Mouse (Mus musculus) adrenal gland, adult 18-20 months (tissue): Measurements from ENCODE around the gene Acer3. TPM values are rescaled to one million over a fixed set of nuclear protein-coding genes. Genes with fewer than 3 reads are reported as not detected.

Experiments
- DNase-seq, 2 experiments: peaks; one replicate each; pipeline ENCODE4 v3.0.0; 2021 to 2022; ENCODE audit warnings: low spot score in 2 of 2
- total RNA-seq, 2 experiments: library from RNA; stranded (reverse); gene quantifications; 1 replicate in 1 of 2; 2 replicates in 1 of 2; pipeline ENCODE4 v1.2.3; 2021

Gene Acer3
- total RNA-seq, 2 experiments from 2014 or later: 11.7 to 12.9 TPM

DNA sequence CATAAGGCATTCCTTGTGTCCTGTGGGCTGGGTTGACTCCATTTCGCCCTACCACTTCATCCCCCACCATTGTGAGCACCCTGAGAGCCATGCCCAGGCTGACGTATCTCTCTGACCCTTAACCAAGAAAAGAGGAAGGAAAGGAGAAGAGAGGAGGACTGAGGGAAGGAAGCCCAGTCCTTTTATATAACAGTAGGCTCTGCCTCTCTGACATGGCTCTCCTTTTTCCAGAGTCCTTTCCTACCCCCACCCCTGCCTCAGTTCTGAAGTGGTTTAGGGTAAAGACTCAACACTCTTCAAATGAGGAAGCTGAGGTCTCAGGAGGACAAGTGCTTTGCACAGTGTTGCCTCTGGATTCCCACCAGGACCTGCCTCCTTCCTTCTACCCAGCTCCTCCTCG is 13.0 kb upstream of the Acer3 start:
- no peak for DNase-seq

DNA sequence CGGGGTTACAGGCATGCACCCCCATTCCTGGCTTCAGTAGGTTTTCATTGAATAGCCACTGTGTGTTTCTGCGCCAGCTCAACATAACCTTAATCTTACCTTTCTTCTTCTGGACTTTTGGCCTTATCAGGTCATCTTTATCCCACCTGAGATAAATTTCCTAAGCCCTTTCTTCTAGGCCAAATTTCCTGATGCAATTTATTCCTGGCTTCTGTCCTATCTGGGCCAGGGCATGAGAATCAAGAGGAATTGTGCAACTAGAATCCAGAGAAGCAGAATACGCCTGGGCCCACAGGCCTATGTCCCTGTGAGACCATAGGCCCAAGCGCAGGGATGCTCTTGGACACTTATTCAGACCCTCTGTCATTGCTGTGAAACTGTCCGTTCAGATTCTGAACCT is 12.5 kb upstream of the Acer3 start:
- DNase-seq: no peak

DNA sequence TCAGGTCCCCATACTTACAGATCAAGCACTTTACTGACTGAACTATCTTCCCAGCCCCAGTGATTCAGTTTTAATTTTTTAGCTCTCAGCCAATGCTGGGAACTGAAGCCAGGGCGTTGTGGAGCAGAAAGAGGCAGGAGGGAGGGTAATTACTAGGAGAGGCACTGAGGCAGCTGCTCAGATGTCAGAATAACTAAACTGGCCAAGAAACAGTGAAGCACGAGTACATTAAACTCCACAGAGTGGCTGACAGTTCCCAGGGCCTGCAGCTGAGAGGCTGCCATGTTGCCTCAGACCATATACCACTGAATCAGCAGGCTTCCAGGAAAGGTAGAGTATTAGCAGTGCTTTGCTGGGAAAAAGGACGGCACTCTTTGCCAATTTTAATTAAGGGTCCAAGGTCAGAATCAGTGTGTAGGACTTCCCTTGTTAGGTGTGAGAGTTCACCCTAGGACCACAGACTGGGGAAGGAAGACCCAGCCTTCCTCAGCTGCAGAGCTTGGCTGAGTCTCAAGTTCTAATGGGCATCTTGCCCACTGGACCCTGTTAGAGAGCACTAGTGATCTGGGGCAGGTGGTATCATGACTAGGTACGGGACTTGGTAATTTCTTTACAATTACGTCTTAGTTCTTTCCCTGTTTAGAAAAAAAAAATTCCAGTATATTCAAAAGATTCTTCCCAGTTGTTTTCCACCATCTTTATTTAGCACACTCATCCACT is 11.8 kb upstream of the Acer3 start:
- no peak for DNase-seq

DNA sequence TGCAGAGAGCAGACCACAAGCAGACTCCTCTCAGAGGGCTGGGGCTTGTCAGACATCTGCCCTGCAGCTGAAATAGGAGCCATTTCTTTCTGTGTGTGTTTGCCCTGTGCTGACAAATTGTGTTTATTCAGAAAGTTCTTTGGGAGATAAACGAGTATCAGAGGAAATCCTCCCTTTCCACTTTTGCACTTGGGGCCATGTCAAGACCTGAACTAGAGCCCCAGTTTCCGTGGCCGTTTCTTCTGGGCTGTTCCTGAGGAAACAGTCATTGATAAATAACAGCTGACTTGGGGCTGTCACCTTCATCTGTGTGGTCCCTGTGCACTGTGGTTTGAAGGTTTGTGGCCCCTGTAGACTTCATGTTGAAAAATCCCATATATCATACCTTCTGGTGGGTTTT is 10.9 kb upstream of the Acer3 start:
- no peak for DNase-seq

DNA sequence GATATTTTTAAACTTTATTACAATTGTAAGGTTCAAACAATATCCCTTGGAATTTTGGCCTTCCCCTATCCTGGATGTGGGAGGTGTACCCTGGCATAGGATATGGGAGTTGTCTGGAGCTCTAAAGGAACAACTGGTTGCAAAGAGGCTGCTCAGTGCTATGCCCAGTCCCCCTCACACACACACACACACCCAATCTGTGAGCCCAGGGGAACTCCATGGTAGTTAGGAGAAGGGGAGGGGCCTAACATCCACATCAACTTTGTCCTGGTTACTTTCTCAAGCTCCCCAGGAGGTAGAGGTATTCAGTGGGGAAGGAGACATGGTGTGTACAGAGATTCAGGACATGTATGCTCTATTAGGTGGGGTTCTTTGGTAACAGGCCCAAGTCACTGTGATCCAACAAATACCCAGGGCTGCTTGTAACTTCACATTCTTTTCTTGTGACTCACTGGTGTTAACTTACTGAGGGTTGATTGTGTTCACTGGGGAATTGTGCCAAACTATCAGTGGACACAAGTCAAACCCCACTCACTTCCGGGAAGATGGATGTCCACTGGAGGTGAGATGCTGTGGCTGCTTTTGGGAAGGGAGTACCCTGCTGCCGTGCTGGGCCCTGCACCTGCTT is 9.5 kb upstream of the Acer3 start:
- DNase-seq: no peak

DNA sequence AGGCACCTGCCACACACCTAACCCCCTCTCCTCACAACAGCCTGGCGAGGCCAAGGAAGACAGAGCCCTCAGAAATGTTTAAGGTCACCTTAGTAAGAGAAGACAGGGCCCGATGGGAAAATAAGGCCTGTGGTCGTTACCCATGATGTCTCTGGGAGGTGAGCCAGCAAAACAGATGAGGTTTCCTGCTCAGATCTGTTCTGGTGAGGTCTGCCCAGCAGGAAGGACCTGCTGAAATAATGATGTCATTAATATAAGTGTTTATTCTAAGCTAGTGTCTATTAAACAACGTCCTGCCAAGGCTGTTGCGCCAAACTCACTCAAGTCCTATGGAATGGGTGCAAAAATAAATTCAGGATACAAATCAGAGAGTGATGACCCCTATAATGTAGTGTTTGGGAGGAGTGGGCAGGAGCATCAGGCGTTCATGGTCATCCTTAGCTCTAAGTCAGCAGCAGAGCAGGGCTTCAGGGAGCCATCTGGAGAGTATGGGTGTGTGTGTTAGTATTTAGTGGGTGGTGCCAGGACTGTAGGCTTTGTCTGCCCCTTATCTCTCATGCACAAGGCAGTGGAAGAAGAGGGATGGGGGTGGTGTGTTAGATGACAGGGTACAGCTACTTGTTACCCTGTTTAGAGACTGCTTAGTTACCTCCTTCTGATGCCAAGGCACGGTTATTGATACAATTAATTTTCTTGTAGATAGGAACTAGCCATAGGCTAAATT is 8.8 kb upstream of the Acer3 start:
- no peak for DNase-seq

DNA sequence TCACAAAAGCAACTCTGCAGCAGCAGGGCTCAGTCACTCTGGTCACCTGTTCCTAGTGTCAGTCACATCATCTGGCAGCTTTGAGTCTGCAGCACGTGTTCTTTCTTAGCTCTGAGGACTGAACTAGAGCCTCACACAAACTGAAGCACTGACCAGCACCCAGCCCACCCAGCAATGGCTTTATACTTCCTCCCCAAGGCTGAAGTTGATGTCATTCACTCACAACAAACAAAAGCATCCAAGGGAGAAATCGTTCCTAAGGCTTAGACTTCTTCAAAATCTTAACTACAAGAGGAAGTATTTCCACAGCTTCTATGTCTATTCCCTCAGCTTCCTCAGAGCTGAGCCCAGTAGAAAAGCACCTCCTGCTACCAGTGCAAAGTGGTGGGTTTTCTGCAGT is 7.3 kb upstream of the Acer3 start:
- DNase-seq: no peak

DNA sequence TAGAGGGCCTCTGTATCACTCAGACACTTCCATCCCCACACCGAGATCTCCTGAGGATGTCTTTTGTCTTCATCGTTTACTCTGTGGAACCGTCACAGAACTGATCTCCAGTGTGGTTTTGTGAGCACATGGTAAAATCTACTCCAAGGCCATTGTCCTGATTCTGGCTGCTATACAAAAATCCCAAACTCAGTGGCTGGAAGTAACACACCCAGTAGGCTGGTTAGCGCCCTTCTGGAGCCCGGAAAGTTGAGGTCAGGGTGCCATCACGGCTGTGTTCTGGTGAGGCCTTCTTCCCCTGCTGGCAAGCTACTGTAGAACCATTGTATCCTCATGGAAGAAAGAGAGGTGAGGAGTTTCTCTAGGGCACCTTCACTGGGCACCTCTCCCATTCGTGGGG is 5.0 kb upstream of the Acer3 start:
- no peak for DNase-seq

DNA sequence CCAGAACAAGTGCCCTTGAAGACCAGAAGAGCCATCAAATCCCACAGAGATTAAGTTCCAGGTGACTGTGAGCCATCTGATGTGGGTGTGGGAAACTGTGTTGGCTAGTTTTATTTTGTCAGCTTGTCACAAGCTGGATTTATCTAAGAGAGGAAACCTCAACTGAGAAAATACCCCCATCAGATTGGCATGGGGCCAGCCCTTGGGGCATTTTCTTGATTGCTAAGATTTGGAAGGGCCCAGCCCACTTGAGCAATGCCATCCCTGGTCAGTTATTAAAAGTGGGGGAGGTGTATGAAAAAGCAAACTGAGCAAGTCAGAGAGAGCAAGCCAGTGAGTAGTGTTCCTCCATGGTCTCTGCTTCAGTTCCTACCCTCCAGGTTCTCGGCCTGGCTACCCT is 3.2 kb upstream of the Acer3 start:
- no peak for DNase-seq

DNA sequence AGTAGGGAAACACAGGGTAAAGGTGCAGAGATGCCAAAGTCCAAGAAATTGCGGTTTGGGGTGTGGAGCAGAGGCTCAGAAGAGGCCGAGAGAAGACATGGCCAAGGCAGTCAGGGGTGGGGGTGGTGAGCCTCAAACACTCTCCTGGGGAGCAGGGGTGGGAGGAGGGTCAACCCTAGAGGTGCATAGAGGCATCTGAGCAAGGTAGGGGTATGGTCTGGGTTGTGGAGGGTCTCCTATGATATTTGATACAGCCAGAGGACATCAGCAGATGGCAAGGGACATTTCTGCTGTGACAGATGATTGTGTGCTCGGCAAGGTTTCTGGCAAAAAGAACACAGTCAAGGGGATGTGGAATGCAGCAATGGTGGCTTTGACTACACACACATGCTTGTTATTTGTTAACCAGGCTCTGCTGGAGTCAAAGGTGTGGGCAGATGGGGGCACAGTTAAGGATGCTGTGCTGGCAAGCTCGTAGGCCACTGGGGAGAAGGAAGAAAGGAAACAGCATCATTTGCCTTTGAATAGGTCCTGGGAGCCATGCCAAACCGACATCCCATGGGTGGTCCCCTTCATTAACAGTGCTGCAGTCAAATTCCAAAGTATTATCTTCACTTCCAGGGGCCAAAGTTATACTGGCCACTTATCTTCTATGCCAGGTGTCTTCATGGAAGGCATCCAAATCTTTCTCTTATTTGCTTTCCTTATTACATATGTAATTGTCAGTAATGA is 2.4 kb upstream of the Acer3 start:
- no peak for DNase-seq

DNA sequence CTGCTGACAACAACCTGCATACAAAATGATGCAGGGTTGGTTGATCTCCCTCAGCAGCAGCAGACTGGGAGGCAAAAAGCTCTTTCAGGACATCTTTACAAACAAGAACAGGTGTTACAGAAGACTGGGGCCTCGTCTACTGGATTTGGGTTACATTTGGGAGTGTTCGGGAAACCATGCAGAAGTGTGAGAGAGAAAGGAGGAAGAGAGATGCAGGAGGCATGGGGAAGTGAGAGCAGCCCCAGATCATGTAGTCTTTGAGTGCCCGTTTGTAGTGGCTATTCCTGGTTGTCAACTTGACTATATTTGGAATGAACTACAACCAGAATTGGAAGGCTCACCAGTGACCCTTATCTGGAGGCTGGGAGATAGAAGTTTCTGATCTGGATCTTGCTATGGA is 1.4 kb upstream of the Acer3 start:
- no peak for DNase-seq

DNA sequence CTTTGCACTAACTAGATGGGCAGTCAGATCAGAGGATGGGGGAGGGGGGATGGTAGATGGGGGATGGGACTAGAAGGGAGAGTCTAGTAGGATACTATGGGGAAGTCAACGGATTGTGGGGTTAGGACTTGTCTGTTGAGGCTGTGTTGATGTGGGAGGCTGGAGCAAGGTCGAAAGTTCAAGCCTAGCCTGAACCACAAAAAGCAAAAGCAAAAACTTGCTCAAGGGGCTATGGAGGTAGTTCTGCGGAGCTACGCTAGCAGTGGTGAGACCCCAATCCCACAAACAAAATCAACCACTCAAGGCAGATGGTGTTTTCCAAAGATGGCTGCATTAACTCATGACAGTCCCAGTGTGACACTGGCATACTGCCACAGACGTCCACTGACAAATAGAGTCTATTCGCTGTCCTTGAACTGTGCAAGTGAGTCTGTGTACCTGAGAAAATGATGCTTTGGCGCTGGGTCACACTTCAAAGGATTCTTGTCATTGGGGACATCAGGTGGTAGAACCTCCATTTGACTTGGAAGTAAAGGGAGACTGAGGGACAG is 927 bp downstream of the Acer3 start:
- DNase-seq: no peak

DNA sequence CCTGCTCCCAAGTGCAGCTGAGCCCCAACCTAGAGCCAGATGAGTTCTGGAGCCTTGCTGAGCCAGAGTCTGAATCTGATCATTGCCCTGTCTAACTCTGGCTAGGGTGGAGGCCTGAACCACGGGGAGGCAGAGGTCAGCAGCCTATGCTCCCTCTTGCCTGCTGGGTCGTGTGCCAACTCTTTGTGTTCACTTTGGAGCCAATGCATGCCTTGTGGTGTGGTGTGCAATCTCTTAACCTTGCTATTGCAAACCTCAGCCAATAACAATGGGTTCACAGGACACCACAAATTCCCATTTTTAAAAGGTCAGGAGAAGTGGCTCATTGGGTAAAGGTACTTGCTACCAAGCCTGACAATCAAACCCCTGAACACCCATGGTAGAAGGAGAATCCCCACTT is 4.4 kb downstream of the Acer3 start:
- no peak for DNase-seq

DNA sequence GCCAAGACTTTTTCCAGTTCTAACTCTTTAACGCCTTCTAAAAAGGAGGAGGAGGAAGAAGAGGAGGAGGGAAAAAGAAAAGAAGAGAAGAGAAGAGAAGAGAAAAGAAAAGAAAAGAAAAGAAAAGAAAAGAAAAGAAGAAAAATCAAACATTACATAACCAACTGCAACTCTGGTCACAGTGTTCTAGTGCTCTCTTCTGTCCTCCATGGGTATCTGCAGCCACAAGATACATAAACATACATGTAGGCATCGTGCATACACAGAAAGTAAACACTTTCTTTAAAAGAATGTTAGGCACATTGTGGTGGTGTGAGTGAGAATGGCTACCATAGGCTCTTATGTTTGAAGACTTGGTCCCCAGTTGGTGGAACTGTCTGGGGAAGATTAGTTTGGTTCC is 5.9 kb downstream of the Acer3 start:
- DNase-seq: no peak

DNA sequence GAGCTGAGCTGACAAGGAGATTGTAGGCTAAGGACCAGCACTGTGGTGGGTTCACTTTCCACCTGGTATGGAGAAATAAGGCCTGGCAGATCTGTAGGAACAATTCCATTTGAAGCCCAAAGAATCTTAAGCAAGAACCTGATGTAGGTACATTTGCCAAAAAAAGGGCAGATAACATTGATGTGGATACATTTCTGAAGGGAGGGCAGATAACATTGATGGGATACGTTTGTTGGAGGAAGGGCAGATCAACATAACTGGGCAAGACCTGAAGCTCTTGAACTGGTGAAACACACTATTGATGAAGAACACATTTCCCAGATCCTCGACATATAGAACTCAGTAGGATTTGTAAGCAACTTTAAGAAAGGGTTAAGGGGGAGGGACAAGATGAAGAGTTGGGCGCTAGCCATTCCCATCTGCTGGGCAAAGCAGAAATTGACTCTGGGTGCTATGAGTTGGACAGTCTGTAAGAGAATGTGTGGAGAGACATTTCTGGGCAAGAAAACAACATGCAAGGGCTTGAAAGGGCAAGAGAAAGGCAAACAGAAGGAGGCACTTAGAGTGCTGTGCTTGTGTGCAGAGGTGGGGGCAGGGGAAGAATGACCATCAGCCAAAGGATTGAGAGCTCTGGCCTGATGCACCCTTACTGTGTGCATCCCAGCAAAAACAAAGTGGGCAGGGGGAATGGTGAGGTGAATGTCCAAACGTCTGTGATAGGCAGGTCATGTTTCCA is 8.7 kb downstream of the Acer3 start:
- DNase-seq: no peak

DNA sequence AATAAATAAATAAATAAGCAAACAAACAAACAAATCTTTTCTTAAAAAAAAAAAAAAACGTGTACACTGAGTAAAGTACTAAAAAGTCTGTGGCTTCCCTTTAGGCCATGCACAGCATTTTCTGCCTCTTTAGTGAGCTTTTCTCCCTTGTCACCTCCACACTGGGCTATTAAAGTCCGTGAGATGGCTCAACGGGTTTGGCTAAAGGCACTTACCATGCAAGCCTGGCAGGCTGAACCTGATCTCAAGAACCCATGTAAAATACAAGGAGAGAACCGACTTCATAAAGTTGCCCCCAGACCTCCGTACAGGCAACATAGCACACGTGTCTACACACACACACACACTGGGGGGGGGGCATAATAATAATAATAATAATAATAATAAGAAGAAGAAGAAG is 10.7 kb downstream of the Acer3 start:
- no peak for DNase-seq

DNA sequence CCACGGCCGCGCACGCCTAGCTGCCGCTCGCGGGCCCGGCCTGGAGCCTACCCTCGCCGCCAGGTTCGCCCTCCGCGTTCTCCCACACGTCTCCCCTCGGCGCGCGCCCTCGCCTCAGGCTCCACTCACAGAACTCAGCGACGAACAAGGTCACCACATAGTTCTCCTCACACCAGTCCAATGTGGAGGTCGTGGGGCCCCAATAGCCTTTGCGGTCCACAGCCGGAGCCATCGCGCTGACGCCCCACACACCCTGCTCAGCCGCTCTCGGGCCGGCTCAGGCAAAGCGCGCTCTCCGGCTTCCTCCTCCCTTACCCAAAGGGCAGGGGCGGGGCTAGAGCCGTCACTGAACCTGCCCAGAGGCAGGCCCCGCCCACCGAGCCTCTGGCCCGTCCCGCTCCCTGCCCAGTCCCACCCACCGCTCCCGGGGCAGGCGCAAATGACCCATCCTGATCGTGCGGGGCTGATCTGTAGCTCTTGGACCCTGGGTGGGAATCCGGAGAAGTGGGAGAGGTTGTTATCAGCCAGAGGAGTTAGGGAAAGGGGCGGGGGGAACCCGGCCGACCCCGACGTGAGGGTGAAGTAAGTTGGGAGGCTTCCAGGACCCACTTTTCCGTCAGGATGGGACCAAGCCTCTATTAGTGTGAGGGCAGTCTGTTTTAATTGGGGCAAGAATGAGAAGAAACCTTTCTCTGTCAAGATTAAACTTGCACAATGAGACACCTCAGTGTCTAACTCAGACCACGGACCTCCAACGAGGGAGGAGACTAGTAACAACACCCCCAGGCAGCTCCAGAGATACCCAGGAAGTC is 11.6 kb downstream of the Acer3 start:
- peak; percentile 96 for DNase-seq

DNA sequence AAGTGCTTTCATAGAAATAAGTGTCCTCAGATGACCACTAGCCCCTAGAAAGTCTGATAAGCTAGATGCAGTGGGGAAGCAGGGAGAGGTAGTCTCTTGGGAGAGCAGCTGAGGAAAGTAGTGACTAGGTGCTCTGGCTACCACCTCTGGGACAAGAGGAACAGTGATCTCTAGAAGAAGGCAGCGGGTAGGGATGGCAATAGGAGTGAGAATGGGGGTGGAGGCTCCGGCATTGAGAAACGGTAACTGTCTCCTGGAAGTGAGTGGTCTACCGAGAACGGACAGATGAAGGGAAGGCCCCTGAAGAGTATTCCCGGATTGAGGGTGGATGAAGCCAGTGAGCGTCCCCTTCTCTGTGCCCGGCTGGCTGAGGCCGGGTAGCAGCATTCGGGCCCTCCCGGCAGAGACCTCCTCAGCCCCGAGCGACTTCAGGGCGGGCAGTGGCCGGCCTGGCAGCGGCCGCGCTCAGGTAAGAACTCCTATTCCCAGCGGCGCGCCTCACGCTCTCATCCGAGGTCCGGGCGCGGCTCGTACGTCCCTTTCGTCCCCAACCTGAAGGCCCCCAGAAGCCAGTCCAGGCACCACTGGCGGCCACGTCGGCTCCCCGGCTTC is 12.3 kb downstream of the Acer3 start:
- DNase-seq: no peak

DNA sequence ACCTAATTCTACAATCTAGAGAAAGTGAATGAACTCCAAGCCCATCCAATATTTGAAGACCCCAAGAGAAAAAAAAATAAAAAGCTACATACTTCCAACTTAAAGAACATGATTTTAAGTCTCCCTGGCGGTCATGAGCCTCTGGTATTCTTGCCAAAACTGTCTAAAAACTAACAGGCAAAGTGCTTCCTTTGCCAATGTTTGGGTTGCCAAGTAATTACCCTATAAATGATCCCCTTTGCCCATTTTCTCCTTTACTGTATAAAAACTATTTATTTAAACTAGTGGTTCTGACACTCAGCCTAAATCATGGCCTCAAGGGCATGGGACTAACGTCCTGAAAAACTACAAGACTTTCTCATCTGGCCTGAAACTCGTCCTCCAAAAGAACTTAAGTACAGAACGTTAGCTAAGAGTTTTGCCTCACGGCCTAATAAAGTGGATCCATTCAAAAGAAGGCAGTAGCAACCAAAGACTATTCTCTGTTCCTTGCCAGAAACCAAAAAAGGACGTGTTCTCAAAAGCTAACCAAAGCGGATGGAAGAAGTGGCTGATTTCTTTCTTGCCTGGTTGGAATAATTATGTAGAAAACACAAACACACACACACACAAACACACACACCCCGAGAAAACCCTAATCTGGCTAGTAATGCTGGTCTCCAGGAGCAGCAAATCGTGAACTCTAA is 12.9 kb downstream of the Acer3 start:
- DNase-seq: no peak
